Mouse (Mus musculus) frontal cortex, postnatal 14 days (tissue): ENCODE measurements around the gene Plin2.
A peak's percentile ranks its signal among the peaks of the same experiment; 100 is the strongest.

Source experiments
- DNase-seq, 2 experiments: peaks; one replicate each; pipeline ENCODE4 v3.0.0; 2022; ENCODE audit warnings: low spot score in 2 of 2

Plin2 gene

GRCm38 (mm10) chr4:86669780-86670201, at the start of gene Plin2:
Plin2 (minus strand) TSS chr4:86670060.
- peak in 1 of 2 experiments; percentile 19 for DNase-seq

- DNase-seq: no peak
Observed at GRCm38 (mm10) chr4:86718878-86719577, 49.2 kb upstream of the Plin2 start.

GRCm38 (mm10) chr4:86717176-86717575, 47.3 kb upstream of the Plin2 start:
- no peak for DNase-seq

- no peak for DNase-seq
Observed at GRCm38 (mm10) chr4:86715341-86715740, 45.5 kb upstream of the Plin2 start.

- DNase-seq: no peak
Observed at GRCm38 (mm10) chr4:86713518-86713917, 43.7 kb upstream of the Plin2 start.

- DNase-seq: peak; percentile 13 to 19
Observed at GRCm38 (mm10) chr4:86712751-86713195, 42.9 kb upstream of the Plin2 start.

GRCm38 (mm10) chr4:86710666-86711215, 40.9 kb upstream of the Plin2 start:
- no peak for DNase-seq

GRCm38 (mm10) chr4:86710034-86710650, 40.3 kb upstream of the Plin2 start:
- DNase-seq: no peak

- no peak for DNase-seq
Observed at GRCm38 (mm10) chr4:86708801-86709200, 38.9 kb upstream of the Plin2 start.

- no peak for DNase-seq
Observed at GRCm38 (mm10) chr4:86699161-86699865, 29.5 kb upstream of the Plin2 start.

GRCm38 (mm10) chr4:86696890-86697289, 27.0 kb upstream of the Plin2 start:
- peak in 1 of 2 experiments; percentile 9 for DNase-seq

- no peak for DNase-seq
Observed at GRCm38 (mm10) chr4:86695081-86695480, 25.2 kb upstream of the Plin2 start.

GRCm38 (mm10) chr4:86692931-86693330, 23.1 kb upstream of the Plin2 start:
- no peak for DNase-seq

GRCm38 (mm10) chr4:86691290-86691689, 21.4 kb upstream of the Plin2 start:
- DNase-seq: no peak

GRCm38 (mm10) chr4:86690768-86691167, 20.9 kb upstream of the Plin2 start:
- DNase-seq: no peak

- DNase-seq: no peak
Observed at GRCm38 (mm10) chr4:86690194-86690593, 20.3 kb upstream of the Plin2 start.

GRCm38 (mm10) chr4:86689056-86689735, 19.3 kb upstream of the Plin2 start:
- DNase-seq: no peak

- DNase-seq: no peak
Observed at GRCm38 (mm10) chr4:86686564-86686963, 16.7 kb upstream of the Plin2 start.

GRCm38 (mm10) chr4:86686009-86686366, 16.1 kb upstream of the Plin2 start:
- DNase-seq: no peak

- DNase-seq: no peak
Observed at GRCm38 (mm10) chr4:86685231-86686008, 15.6 kb upstream of the Plin2 start.

GRCm38 (mm10) chr4:86684806-86685205, 14.9 kb upstream of the Plin2 start:
- DNase-seq: no peak
